Mouse (Mus musculus): ENCODE measurements around the gene Atad2b. TPM values are rescaled to one million over a fixed set of nuclear protein-coding genes. Genes with fewer than 3 reads are reported as not detected.

The Atad2b gene
- polyA plus RNA-seq, 1 experiment from 2014 or later = 4.7 TPM

DNA sequence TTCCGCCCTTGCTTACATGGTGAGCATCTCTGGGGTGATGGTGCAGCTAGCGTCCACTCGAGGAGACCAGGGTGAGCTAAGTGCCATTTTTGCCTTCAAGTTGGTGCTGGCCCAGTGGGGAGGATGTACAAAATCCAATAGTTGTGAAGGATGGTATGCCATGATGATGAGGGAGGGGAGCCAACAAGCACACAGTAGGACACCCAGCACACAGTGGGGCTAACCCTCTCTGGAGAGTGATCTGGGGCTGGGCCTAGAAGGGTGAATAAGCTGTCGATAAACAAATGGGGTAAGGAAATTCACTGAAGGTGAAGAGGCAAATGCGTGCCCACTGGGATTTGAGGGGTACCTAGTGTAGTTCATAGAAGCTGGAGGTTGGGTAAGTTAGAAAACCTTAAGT lies 167.6 kb downstream of the Atad2b start:
- no peak overlapping the region for H3K4me3 ChIP-seq (ENCODE audit: low read depth, low read length)
- ATAC-seq (no peak), DNase-seq (no peak)
- TF ChIP-seq EP300 (IDR thresholded peaks at IDR 0.05; ENCODE audit: low read depth) = no peak
- TF ChIP-seq CTCF (IDR thresholded peaks at IDR 0.05; ENCODE audit: low read depth) = no peak
- H3K4me1 ChIP-seq (ENCODE audit: insufficient read depth) = no peaks in the 10 kb centered on the region
- H3K27me3 ChIP-seq (ENCODE audit: insufficient read depth, low read length) = no peaks in the 10 kb centered on the region
- no peak overlapping the region for H3K4me2 ChIP-seq (ENCODE audit: low read depth, low read length)
- 81% methylated on average over 5 of the region's 5 CpGs for WGBS (ENCODE audit: insufficient replicate concordance)
- no peak overlapping the region for H3K27ac ChIP-seq (ENCODE audit: low read depth)
- no peaks in the 10 kb centered on the region for H3K9me3 ChIP-seq (ENCODE audit: low read length)
- no peak overlapping the region for H3K9ac ChIP-seq (replicated peaks)
- H3K36me3 ChIP-seq (replicated peaks; ENCODE audit: insufficient read depth, low read length) = no peaks in the 10 kb centered on the region

GRCm38 (mm10) chr12:5087787-5088519 lies 170.8 kb downstream of the Atad2b start:
- no peak overlapping the region for H3K4me2 ChIP-seq (ENCODE audit: low read depth, low read length)
- TF ChIP-seq EP300 (IDR thresholded peaks at IDR 0.05; ENCODE audit: low read depth) (no peak), CTCF (IDR thresholded peaks at IDR 0.05; ENCODE audit: low read depth) (no peak)
- ATAC-seq = no peak

GRCm38 (mm10) chr12:5088639-5089038 lies 171.5 kb downstream of the Atad2b start:
- Histone ChIP-seq H3K36me3 (replicated peaks; ENCODE audit: insufficient read depth, low read length) (no peaks in the 10 kb centered on the region), H3K4me2 (ENCODE audit: low read depth, low read length) (no peak overlapping the region), H3K9ac (replicated peaks) (no peak overlapping the region), H3K9me3 (ENCODE audit: low read length) (no peaks in the 10 kb centered on the region), H3K27me3 (ENCODE audit: insufficient read depth, low read length) (no peaks in the 10 kb centered on the region), H3K4me1 (ENCODE audit: insufficient read depth) (no peaks in the 10 kb centered on the region), H3K27ac (ENCODE audit: low read depth) (no peak overlapping the region), H3K4me3 (ENCODE audit: low read depth, low read length) (no peak overlapping the region)
- DNase-seq (no peak), ATAC-seq (no peak)
- 54% methylated on average over 1 of the region's 1 CpGs for WGBS (ENCODE audit: insufficient replicate concordance)
- TF ChIP-seq CTCF (IDR thresholded peaks at IDR 0.05; ENCODE audit: low read depth) = no peak

More at GRCm38 (mm10) chr12:5087787-5088519, 170.8 kb downstream of the Atad2b start:
- WGBS (ENCODE audit: insufficient replicate concordance) = 40% methylated on average over 10 of the region's 10 CpGs
- Histone ChIP-seq H3K9me3 (ENCODE audit: low read length) (no peaks in the 10 kb centered on the region), H3K27me3 (ENCODE audit: insufficient read depth, low read length) (no peaks in the 10 kb centered on the region), H3K4me3 (ENCODE audit: low read depth, low read length) (no peak overlapping the region), H3K4me1 (ENCODE audit: insufficient read depth) (no peaks in the 10 kb centered on the region), H3K9ac (replicated peaks) (no peak overlapping the region), H3K27ac (ENCODE audit: low read depth) (no peak overlapping the region), H3K36me3 (replicated peaks; ENCODE audit: insufficient read depth, low read length) (no peaks in the 10 kb centered on the region)
- DNase-seq = no peak

Other genes with a start within 250 kb of the Atad2b start
- gene Fam228a, start 178.9 kb upstream of the Atad2b start, polyA plus RNA-seq (2015; fragmentation: Nextera tagmentation; extraction: Ambion mirVana) = 0.07 TPM in 1 of 2 replicates, not detected in the other
- 0.60 and 0.72 TPM in 2 replicates for gene Pfn4, start 148.3 kb upstream of the Atad2b start, polyA plus RNA-seq (2015; fragmentation: Nextera tagmentation; extraction: Ambion mirVana)
- 0.44 and 0.68 TPM in 2 replicates for gene Fam228b, start 148.1 kb upstream of the Atad2b start, polyA plus RNA-seq (2015; fragmentation: Nextera tagmentation; extraction: Ambion mirVana)
- gene Sf3b6, start 99.8 kb upstream of the Atad2b start, polyA plus RNA-seq (2015; fragmentation: Nextera tagmentation; extraction: Ambion mirVana) = 130 and 135 TPM in 2 replicates
- 3.1 and 4.6 TPM in 2 replicates for gene Fkbp1b, start 75.8 kb upstream of the Atad2b start, polyA plus RNA-seq (2015; fragmentation: Nextera tagmentation; extraction: Ambion mirVana)
- gene Wdcp, start 74.0 kb upstream of the Atad2b start, polyA plus RNA-seq (2015; fragmentation: Nextera tagmentation; extraction: Ambion mirVana) = 8.4 and 9.4 TPM in 2 replicates
- 24.8 and 28.0 TPM in 2 replicates for gene Mfsd2b, start 43.0 kb upstream of the Atad2b start, polyA plus RNA-seq (2015; fragmentation: Nextera tagmentation; extraction: Ambion mirVana)
- gene Ubxn2a, start 9.6 kb upstream of the Atad2b start, polyA plus RNA-seq (2015; fragmentation: Nextera tagmentation; extraction: Ambion mirVana) = 19.7 and 22.0 TPM in 2 replicates